ENCODE assay signal across 17 mouse cellular contexts in the genomic region with DNA sequence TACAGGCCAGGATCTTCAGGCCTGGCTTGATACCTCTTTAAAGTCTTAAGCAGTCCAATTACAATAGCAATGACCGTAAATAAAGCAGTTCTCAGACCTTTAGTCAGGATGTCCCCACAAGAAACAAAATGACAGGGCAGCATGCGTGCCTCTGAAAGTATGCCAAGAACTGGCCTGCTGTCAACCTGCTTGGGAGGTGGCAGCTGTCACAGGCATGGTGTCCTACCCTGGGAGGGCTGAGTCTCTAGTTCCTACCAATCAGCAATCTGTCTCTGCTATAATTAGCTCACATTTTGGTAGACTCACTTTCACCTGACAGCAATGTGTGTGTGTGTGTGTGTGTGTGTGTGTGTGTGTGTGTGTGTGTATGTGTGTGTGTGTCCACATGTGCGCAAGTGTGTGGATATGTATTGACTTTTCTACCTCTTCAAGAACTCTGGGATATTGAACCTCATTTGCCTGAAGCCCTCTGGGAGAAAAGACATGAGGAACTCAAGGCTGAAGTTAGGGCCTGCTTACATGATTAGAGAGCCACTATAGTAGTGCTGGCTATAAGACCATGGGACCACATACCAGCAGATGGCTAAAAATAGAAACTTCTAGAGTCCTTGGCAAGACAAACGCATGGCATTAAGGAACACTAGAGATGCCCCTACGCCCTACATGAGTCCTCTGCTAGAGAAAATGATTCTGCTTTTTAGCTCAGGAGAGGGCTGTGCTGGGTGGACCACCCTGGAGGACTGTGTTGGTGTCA. TPM values are rescaled to one million over a fixed set of nuclear protein-coding genes. Genes with fewer than 3 reads are reported as not detected.
DNase-seq lines count a peak whose midpoint lies in the region; ATAC-seq and TF ChIP-seq lines count a peak whose summit lies in the region.
"Had no signal": no experiment of that assay in that cellular context is flagged by ENCODE, and none has a peak within 500 bp of the region (broad histone marks: within the 10 kb centered on the region; RNA-seq: fewer than 3 reads in every experiment).

No protein-coding gene starts in this region.

- peak; percentile 60 for DNase-seq in hindbrain, postnatal 0 days (ENCODE audit: low spot score)
- peak; percentile 76 for DNase-seq in cerebellum, adult 11 months
- DNase-seq in gastrocnemius, adult 2 months, result peak; percentile 91
- DNase-seq in frontal cortex, postnatal 25 days (ENCODE audit: low spot score in 2 of 2), result no peak
- no peak for DNase-seq in kidney, adult 18-20 months
- DNase-seq: kidney, adult 9 months; right cerebral cortex, postnatal 25 days; thymus, postnatal 4 days had no signal

- no peak for TF ChIP-seq CTCF in hindbrain, postnatal 0 days (IDR thresholded peaks at IDR 0.05; ENCODE audit: low read depth)
- TF ChIP-seq CTCF in gastrocnemius, adult 2 months (IDR thresholded peaks at IDR 0.05), result no peak

- no peaks in the 10 kb centered on the region for H3K36me3 ChIP-seq in hindbrain, postnatal 0 days (ENCODE audit: insufficient read depth, low read length)
- H3K36me3 ChIP-seq in hindbrain, embryonic 16.5 days (ENCODE audit: control insufficient read depth, insufficient read depth, low read length), result no peaks in the 10 kb centered on the region
- H3K36me3 ChIP-seq in heart, embryonic 16.5 days (ENCODE audit: control insufficient read depth, insufficient read depth), result no peaks in the 10 kb centered on the region
- no peaks in the 10 kb centered on the region for H3K36me3 ChIP-seq in intestine, embryonic 15.5 days
- H3K36me3 ChIP-seq: limb, embryonic 10.5 days; midbrain, embryonic 13.5 days; neural tube, embryonic 15.5 days; stomach, embryonic 15.5 days had no signal

- no peak overlapping the region for H3K4me2 ChIP-seq in hindbrain, postnatal 0 days (ENCODE audit: low read depth, low read length)
- H3K4me2 ChIP-seq in hindbrain, embryonic 16.5 days (ENCODE audit: low read length), result no peak overlapping the region
- H3K4me2 ChIP-seq in heart, embryonic 16.5 days (ENCODE audit: low read depth, low read length), result no peak overlapping the region
- no peak overlapping the region for H3K4me2 ChIP-seq in intestine, embryonic 15.5 days (replicated peaks)
- H3K4me2 ChIP-seq: midbrain, embryonic 13.5 days; neural tube, embryonic 15.5 days; stomach, embryonic 15.5 days had no signal

- H3K27me3 ChIP-seq in hindbrain, postnatal 0 days (ENCODE audit: insufficient read depth, low read length), result no peaks in the 10 kb centered on the region
- no peaks in the 10 kb centered on the region for H3K27me3 ChIP-seq in hindbrain, embryonic 16.5 days (replicated peaks; ENCODE audit: control insufficient read depth, insufficient read depth, low read length)
- H3K27me3 ChIP-seq in heart, embryonic 16.5 days (ENCODE audit: control insufficient read depth, insufficient read depth, low read length), result no peaks in the 10 kb centered on the region
- H3K27me3 ChIP-seq in intestine, embryonic 15.5 days (replicated peaks), result no peaks in the 10 kb centered on the region
- H3K27me3 ChIP-seq: midbrain, embryonic 13.5 days; neural tube, embryonic 15.5 days; stomach, embryonic 15.5 days had no signal

- no peak for ATAC-seq in hindbrain, postnatal 0 days
- ATAC-seq in hindbrain, embryonic 16.5 days, result no peak
- peak; percentile 68 for ATAC-seq in heart, embryonic 16.5 days (replicated peaks; ENCODE audit: extremely low read depth, insufficient read depth, low FRiP score)
- no peak for ATAC-seq in intestine, embryonic 15.5 days
- ATAC-seq: midbrain, embryonic 13.5 days had no signal

- 71% methylated on average over 5 of the region's 5 CpGs for WGBS in hindbrain, postnatal 0 days
- WGBS in hindbrain, embryonic 16.5 days, result 77% methylated on average over 5 of the region's 5 CpGs
- 54% methylated on average over 5 of the region's 5 CpGs for WGBS in heart, embryonic 16.5 days
- 88% methylated on average over 5 of the region's 5 CpGs for WGBS in intestine, embryonic 15.5 days

- no peak overlapping the region for H3K27ac ChIP-seq in hindbrain, postnatal 0 days
- H3K27ac ChIP-seq in hindbrain, embryonic 16.5 days (ENCODE audit: low read depth, low read length), result no peak overlapping the region
- peak overlapping the region; percentile 96 for H3K27ac ChIP-seq in gastrocnemius, adult 2 months
- H3K27ac ChIP-seq in heart, embryonic 16.5 days (ENCODE audit: low read length), result peak overlapping the region; percentile 88
- H3K27ac ChIP-seq in intestine, embryonic 15.5 days, result no peak overlapping the region
- H3K27ac ChIP-seq: neural tube, embryonic 15.5 days; stomach, embryonic 15.5 days had no signal

- H3K4me1 ChIP-seq in hindbrain, postnatal 0 days (ENCODE audit: insufficient read depth, low read length), result no peaks in the 10 kb centered on the region
- 0 out of 2 replicates have a peak, but pooled peaks cover 3% of the 10 kb centered on the region for H3K4me1 ChIP-seq in hindbrain, embryonic 16.5 days (ENCODE audit: control insufficient read depth, insufficient read depth, low read depth, low read length)
- peaks cover 56% of the 10 kb centered on the region for H3K4me1 ChIP-seq in heart, embryonic 16.5 days (ENCODE audit: control insufficient read depth, insufficient read depth, low read length)
- peaks cover 17% of the 10 kb centered on the region for H3K4me1 ChIP-seq in intestine, embryonic 15.5 days (replicated peaks)
- H3K4me1 ChIP-seq: stomach, embryonic 15.5 days had no signal

- no peak overlapping the region for H3K9ac ChIP-seq in hindbrain, postnatal 0 days (replicated peaks; ENCODE audit: low read length)
- H3K9ac ChIP-seq in hindbrain, embryonic 16.5 days (ENCODE audit: low read depth, low read length), result no peak overlapping the region
- H3K9ac ChIP-seq in heart, embryonic 16.5 days (ENCODE audit: low read length), result 0 out of 2 replicates have a peak overlapping the region, but pooled peaks have one; percentile 17
- H3K9ac ChIP-seq in intestine, embryonic 15.5 days, result no peak overlapping the region
- H3K9ac ChIP-seq: midbrain, embryonic 13.5 days; neural tube, embryonic 15.5 days; stomach, embryonic 15.5 days had no signal

- intact Hi-C loops in gastrocnemius, adult 2 months (cut with DNase I), result loop anchor here (1.0 kb wide), 1 partner anchor 95 kb away; no protein-coding TSS in a partner anchor

- H3K4me3 ChIP-seq in hindbrain, postnatal 0 days (ENCODE audit: low read length), result no peak overlapping the region
- H3K4me3 ChIP-seq in hindbrain, embryonic 16.5 days (ENCODE audit: low read length), result no peak overlapping the region
- no peak overlapping the region for H3K4me3 ChIP-seq in gastrocnemius, adult 2 months
- H3K4me3 ChIP-seq in heart, embryonic 16.5 days (ENCODE audit: low read length), result no peak overlapping the region
- no peak overlapping the region for H3K4me3 ChIP-seq in intestine, embryonic 15.5 days (replicated peaks)
- H3K4me3 ChIP-seq: limb, embryonic 10.5 days; midbrain, embryonic 13.5 days; neural tube, embryonic 15.5 days; stomach, embryonic 15.5 days had no signal

- H3K9me3 ChIP-seq in hindbrain, postnatal 0 days (ENCODE audit: low read length), result no peaks in the 10 kb centered on the region
- no peaks in the 10 kb centered on the region for H3K9me3 ChIP-seq in hindbrain, embryonic 16.5 days (ENCODE audit: control insufficient read depth, low read length)
- H3K9me3 ChIP-seq in heart, embryonic 16.5 days (replicated peaks; ENCODE audit: control insufficient read depth, low read length), result no peaks in the 10 kb centered on the region
- no peaks in the 10 kb centered on the region for H3K9me3 ChIP-seq in intestine, embryonic 15.5 days
- H3K9me3 ChIP-seq: limb, embryonic 10.5 days; midbrain, embryonic 13.5 days; neural tube, embryonic 15.5 days; stomach, embryonic 15.5 days had no signal

RNA-seq across cellular contexts. Expression of gene Wfikkn2, which starts 16.4 kb away (rescaled TPM):
- 7.0 and 10.1 TPM in 2 replicates for total RNA-seq in hindbrain, postnatal 0 days (2014; rRNA removed)
- 10.4 and 10.5 TPM in 2 replicates for polyA plus RNA-seq in hindbrain, postnatal 0 days (2015; fragmentation: Nextera tagmentation; extraction: Ambion mirVana)
- 9.3 and 10.2 TPM in 2 replicates for polyA plus RNA-seq in hindbrain, embryonic 16.5 days (2015; fragmentation: Nextera tagmentation; extraction: Ambion mirVana)
- 1 to 10 TPM; 6.9 to 8.3 TPM for total RNA-seq in gastrocnemius, adult 2 months (2021)
- 3.1 and 3.7 TPM in 2 replicates for polyA plus RNA-seq in heart, embryonic 16.5 days (2015; fragmentation: Nextera tagmentation; extraction: Ambion mirVana)
- polyA plus RNA-seq in intestine, embryonic 15.5 days (2015; fragmentation: Nextera tagmentation; extraction: Ambion mirVana), result 2.3 TPM in 2 replicates
- total RNA-seq: MEL had no signal

RNA-seq across cellular contexts. Expression of gene Tob1, which starts 18.1 kb away (rescaled TPM):
- 13.2 and 20.1 TPM in 2 replicates for total RNA-seq in hindbrain, postnatal 0 days (2014; rRNA removed)
- polyA plus RNA-seq in hindbrain, postnatal 0 days (2015; fragmentation: Nextera tagmentation; extraction: Ambion mirVana), result 33.9 and 34.8 TPM in 2 replicates
- 29.1 and 29.2 TPM in 2 replicates for polyA plus RNA-seq in hindbrain, embryonic 16.5 days (2015; fragmentation: Nextera tagmentation; extraction: Ambion mirVana)
- 100 to 1,000 TPM; 177 to 277 TPM for total RNA-seq in gastrocnemius, adult 2 months (2021)
- polyA plus RNA-seq in heart, embryonic 16.5 days (2015; fragmentation: Nextera tagmentation; extraction: Ambion mirVana), result 35.7 and 41.2 TPM in 2 replicates
- 46.0 and 49.9 TPM in 2 replicates for polyA plus RNA-seq in intestine, embryonic 15.5 days (2015; fragmentation: Nextera tagmentation; extraction: Ambion mirVana)

RNA-seq across cellular contexts. Expression of gene Gm21885, which starts 52.3 kb away (rescaled TPM):
- not detected in 2 replicates for total RNA-seq in hindbrain, postnatal 0 days (2014; rRNA removed)
- polyA plus RNA-seq in hindbrain, postnatal 0 days (2015; fragmentation: Nextera tagmentation; extraction: Ambion mirVana), result 0.24 TPM in 1 of 2 replicates, not detected in the other
- 0.86 TPM in 1 of 2 replicates, not detected in the other for polyA plus RNA-seq in hindbrain, embryonic 16.5 days (2015; fragmentation: Nextera tagmentation; extraction: Ambion mirVana)
- total RNA-seq in gastrocnemius, adult 2 months (2021), result not detected
- polyA plus RNA-seq in heart, embryonic 16.5 days (2015; fragmentation: Nextera tagmentation; extraction: Ambion mirVana), result not detected in 2 replicates
- polyA plus RNA-seq in intestine, embryonic 15.5 days (2015; fragmentation: Nextera tagmentation; extraction: Ambion mirVana), result 44.6 and 53.2 TPM in 2 replicates
- total RNA-seq: MEL had no signal
- polyA plus RNA-seq: C2C12; limb, embryonic 10.5 days; midbrain, embryonic 13.5 days; neural tube, embryonic 15.5 days had no signal

Comparison
In these comparisons a context has a peak if more than half of its experiments do, and no peak if none do; other contexts are left out.
1. DNase-seq: peak in hindbrain, postnatal 0 days (single experiment), cerebellum, adult 11 months (single experiment) and gastrocnemius, adult 2 months (single experiment); none in frontal cortex, postnatal 25 days (0 of 2) and kidney, adult 18-20 months (single experiment).
2. H3K27ac ChIP-seq: peak in gastrocnemius, adult 2 months (single experiment) and heart, embryonic 16.5 days (single experiment); none in hindbrain, postnatal 0 days (single experiment), hindbrain, embryonic 16.5 days (single experiment) and intestine, embryonic 15.5 days (single experiment).
3. RNA of gene Gm21885, which starts 52.3 kb away (polyA plus RNA-seq): 44.6 to 53.2 TPM in intestine, embryonic 15.5 days; 0.86 TPM in hindbrain, embryonic 16.5 days, not detected in heart, embryonic 16.5 days and 0.24 TPM in hindbrain, postnatal 0 days; every median in the first group is over 10 times any median in the second.